Mouse (Mus musculus): ENCODE measurements around the gene Pdcd11.

The Pdcd11 gene

DNA sequence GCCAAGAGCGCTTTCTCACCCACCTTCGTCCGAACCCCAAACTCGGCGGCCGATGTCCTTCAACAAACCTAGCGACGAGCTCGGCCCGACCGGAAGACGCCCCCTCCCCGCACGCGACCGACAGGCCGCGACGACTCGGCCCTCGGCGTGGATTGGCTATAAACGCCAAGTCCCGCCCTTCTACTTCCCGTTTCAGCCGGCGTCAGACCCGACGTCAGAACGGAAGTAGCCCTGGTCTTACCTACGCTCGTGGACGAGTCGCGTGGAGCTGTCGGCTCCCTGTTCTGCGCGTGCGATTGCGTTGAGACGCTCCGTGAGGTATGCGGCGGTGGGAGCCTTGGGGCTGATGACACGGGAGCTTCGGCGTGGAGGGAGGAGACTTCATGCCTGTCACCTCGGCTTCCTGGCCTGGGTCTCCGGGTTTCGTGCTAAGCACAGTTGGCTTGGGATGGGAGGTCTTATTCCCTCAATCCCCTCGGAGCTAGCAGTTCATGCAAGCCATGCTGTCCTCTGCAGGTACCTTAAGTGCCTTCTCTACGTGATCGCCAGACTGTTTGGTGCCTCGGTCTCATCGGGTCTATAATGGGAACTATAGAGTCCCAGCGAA, at the start of gene Pdcd11, which contains the start of gene Usmg5:
TSS of gene Pdcd11 (plus strand) at position 219 of the 607 bp plus-strand sequence.
TSS of gene Usmg5 (minus strand) at position 98 of the 607 bp plus-strand sequence.
- DNase-seq, result peak; percentile 95 to 96

DNA sequence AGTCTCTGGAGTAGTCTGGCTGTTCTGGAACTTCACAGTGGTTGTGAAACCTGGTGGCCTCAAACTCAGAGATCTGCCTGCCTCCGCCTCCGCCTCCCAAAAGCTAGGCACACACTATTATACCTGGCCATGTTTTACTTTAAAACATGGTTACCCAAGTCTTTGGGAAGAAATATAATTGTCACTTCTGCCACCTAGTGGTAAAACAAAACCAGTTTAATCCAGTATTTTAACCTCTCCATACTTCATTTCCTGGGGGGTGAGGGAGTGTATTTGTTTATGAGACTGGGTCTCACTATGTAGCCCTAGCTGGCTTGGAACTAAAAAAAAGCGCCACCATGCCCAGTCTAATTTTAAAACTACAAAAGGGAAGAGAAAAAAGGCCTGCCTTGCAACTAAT, 47.0 kb upstream of the Pdcd11 start:
- DNase-seq, result no peak

DNA sequence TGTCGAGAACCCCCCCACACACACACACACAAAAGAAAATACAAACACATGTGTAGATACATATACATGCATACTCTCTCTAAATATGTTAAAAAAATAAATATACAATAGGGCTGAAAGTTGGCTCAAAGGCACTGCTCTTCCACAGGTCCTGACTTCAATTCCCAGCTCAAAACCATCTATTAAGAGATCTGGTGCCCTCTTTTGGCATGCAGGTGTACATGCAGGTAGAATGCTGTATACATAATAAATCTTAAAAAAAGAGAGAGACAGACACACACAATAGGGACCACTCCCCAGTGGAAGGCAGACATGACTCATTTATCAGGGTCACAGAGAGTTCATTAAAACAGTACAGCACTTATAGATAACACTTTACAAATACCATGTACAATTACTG, 44.2 kb upstream of the Pdcd11 start:
- no peak for DNase-seq

DNA sequence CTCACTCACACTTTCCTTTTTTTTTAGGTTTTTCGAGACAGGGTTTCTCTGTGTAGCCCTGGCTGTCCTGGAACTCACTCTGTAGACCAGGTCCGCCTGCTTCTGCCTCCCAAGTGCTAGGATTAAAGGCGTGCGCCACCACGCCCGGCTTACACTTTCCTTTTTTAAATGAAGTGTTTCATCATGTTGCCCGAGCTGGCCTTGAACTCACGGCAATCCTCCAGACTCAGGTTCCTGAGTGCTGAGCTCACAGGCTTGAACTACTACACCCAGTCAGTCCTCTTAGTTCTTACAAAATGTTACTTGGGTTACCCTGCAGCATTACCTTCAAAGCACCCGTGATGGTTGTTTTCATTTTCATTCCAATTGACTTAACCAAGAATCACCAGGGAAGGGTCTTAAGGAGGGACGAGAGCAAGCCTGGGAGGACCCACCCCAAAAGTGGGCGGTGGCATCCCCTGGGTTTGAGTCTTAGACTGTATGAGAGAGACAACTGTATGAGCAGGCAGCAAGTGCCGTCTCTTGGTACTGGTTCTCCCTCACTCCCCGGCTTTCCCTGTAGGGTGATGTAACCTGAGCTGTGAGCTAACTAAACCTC, 43.2 kb upstream of the Pdcd11 start:
- no peak for DNase-seq

DNA sequence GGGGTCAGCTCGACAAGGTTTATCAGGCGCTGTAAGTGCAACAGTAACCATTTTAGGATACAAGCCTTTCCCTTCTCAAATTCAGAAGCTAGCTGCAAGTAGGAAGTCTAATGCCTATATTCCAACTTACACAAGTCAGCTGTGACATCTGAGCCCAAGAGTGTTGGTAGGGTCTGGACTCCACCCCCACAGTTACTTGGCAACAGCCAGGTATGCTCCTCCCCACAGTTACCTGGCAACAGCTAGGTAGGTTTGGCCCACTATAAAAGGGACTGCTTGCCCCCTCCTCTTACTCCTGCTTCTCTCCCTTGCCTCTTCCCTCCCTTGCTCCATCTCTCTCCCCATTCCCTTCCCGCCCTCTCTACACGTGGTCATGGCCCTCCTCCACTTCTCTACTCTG, 41.5 kb upstream of the Pdcd11 start:
- no peak for DNase-seq

DNA sequence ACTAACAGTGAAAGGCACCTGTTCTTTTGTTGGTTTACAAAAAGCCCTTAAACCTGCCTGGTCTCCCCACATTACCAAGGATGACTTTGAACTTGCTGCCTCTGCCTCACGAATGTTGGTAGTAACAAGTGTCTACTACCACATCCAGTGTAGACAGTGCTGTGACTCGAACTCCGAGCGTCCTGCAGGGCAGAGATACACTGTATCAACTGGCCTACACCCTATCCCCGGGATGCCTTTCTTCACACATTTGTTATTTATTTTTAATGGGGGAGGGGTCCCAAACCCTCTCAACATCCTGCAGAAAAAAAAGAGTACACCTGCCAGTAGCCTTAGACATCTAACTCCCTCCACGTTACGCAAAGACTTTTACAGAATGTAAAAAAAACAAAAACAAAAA, 40.7 kb upstream of the Pdcd11 start:
- DNase-seq, result no peak

DNA sequence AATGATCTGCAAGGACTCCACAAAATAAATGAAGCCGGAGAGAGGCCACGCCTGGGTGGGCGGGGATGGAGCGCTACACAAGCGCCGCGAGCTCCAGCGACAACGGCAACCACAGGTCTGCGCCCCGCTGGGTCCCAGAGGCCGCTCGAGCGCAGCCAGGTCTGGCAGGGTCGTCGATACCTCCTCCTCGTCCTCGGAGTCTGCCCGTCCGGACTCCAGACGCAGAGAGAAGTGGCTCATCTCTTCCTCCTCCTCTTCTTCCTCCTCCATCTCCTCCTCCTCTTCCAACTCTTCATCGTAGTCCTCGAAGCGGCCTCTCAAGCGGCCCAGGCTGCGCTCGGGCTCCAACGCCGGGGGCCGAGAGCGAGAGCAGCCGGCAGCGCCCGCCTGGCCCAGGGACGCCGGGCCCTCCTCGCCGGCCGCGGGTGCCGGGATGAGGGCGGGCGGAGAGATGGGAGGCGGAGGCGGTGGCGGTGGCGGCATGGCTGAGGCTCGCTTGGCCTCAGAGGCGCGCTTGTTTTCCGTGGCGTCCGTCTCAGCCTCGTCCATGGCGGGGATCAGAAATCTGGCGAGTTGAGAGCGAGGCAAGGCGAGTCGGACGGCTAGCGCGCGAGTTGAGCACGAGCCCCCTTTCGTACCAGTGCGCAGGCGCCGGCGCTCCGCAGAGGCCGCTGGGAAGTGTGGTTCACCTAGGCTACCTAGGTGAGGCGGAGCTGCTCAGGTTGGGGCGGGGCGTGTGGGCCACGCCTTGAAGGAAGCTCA, 40.1 kb upstream of the Pdcd11 start, which contains the start of gene Pcgf6:
TSS of gene Pcgf6 (minus strand) at position 636 of the 762 bp plus-strand sequence.
- peak; percentile 86 to 87 for DNase-seq

DNA sequence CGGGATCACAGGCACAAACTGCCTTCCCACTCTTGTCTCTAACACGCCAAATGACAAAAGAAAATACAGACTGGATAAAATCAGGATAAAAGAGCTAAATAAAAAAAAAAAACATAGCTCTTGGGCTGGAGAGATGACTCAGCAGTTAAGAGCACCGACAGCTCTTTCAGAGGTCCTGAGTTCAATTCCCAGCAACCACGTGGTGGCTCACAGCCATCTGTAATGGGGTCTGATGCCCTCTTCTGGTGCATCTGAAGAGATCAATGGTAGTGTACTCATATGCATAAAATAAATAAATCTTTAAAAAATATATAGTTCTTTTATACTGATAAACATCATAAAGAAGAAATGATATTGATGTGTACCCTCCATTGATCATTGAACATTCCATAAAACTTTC, 37.6 kb upstream of the Pdcd11 start:
- no peak for DNase-seq

DNA sequence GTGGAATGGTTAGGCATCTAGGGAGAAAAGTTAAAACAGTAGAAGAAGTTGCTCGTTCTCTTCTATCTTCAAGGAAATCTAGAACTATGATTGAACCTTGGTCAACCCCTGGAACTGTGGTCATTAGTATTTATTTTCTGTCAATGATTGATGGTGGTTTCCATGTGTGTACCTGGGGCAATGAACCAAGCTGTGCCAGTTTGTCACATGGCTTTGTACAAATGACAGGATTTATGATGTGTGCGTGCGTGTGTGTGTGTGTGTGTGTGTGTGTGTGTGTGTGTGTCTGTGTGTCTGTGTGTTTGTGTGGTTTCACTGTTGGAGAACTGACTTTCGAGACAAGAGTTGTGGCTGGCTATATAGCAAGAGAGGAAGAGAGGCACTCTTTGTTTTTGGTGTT, 37.1 kb upstream of the Pdcd11 start:
- DNase-seq, result peak; percentile 62 to 83

DNA sequence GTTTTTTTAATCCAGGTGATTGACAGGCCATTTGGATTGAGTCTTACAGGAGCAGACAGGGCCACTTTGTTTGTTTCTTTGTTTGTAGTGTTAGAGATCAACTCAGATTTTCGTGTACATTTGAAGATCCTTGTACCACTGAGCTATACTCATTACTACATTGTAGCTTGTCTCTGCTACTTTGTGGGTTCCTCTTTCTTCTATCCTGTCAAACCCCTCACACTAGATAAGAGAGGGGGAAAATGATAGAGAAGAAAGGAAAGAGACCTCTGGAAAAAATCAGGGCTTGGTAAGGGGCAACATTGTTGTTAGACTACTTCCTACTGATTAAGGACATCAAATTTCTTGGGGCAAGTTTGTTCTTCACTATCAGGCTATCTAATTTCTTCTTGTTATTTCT, 32.9 kb upstream of the Pdcd11 start:
- no peak for DNase-seq

DNA sequence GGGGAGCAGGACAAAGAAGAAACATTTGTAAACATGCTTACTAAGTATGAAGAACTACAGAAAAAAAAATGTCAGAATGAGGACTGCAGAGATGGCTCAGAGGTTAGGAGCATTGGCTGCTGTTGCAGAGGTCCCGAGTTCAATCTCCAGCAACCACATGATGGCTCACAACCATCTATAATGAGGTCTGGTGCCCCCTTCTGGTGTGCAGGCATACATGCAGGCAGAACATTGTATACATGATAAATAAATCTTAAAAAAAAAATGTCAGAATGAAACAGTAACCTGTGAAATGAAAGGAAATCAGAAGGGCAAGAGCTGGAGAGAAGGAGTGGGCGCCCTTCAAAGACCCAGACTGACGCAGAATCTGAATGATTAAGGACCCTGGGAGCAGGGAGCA, 24.7 kb upstream of the Pdcd11 start:
- DNase-seq, result no peak

DNA sequence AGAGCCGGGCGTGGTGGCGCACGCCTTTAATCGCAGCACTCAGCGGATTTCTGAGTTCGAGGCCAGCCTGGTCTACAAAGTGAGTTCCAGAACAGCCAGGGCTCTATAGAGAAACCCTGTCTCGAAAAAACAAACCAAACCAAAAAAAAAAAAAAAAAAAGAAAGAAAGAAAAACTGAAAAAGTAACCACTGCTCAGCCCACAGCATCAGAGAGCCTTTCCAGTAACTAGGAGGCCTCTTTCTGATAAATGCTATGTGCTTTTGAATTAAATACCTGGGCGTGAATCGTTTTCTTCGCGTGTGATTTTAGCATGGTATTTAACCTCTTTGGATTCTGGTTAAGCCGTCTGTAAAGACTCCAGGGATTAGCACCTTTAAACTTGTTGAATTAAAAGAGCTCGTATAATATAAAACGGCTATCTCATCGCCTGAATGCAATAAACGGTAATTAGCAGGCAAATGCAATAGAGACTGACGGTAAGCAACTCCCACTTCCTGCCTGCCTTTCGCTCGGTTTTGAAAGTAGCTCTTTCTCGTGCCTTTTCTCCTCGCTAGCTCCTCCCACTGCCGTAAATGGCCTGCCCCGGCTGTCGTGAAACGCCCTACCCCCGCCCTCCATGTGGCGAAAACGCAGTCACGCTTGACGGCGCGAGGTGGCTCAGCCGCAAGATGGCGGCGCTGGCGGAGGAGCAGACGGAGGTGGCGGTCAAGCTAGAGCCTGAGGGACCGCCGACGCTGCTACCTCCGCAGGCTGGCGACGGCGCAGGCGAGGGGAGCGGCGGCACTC, 23.3 kb upstream of the Pdcd11 start, which contains the start of gene Taf5:
TSS of gene Taf5 (plus strand) at position 651 of the 787 bp plus-strand sequence.
- DNase-seq, result peak; percentile 96 to 98

DNA sequence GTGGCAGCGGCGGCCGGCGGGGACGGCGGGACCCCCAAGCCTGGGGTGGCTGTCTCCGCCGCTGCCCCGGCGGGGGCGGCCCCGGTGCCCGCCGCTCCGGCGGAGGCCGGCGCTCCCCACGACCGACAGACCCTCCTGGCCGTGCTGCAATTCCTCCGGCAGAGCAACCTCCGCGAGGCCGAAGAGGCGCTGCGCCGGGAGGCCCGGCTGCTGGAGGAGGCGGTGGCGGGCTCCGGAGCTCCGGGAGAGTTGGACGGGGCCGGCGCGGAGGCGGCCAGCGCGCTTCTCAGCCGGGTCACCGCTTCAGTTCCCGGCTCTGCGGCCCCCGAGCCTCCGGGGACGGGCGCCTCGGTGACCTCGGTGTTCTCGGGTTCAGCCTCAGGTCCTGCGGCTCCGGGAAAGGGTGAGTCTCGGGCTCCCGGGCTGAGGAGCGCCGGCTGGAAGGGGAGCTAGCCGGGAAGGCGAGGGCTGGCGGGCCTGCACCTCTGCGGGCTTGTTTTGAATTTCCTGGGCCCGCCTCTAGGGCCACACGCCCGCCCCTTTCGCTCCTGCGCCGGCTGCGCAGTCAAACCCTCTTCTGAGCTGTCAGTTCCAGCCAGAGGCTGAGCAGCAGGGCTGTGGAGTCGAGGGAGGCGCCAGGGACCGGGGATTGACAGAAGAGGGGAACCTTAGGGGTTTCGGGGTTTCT, 22.5 kb upstream of the Pdcd11 start:
- DNase-seq, result peak; percentile 85 to 88

DNA sequence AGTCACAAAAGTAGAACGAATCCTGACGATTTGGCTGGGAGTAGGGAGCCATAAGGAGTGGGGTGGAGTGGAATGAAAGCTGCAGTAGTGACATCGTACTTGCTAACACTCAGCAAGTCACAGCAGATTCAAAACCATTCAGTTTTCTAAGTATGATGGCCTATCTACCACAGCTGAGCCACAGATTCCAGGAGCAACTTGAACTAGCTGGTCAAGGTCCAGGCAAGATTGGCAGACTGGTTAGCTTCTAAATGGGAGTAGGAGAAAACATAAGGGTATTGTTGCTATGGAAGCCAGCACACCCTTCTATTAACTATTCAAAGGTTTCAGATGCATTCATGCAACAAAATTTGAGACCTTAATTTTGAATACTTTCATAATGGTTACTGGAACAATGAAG, 2.3 kb upstream of the Pdcd11 start:
- peak; percentile 51 to 66 for DNase-seq

DNA sequence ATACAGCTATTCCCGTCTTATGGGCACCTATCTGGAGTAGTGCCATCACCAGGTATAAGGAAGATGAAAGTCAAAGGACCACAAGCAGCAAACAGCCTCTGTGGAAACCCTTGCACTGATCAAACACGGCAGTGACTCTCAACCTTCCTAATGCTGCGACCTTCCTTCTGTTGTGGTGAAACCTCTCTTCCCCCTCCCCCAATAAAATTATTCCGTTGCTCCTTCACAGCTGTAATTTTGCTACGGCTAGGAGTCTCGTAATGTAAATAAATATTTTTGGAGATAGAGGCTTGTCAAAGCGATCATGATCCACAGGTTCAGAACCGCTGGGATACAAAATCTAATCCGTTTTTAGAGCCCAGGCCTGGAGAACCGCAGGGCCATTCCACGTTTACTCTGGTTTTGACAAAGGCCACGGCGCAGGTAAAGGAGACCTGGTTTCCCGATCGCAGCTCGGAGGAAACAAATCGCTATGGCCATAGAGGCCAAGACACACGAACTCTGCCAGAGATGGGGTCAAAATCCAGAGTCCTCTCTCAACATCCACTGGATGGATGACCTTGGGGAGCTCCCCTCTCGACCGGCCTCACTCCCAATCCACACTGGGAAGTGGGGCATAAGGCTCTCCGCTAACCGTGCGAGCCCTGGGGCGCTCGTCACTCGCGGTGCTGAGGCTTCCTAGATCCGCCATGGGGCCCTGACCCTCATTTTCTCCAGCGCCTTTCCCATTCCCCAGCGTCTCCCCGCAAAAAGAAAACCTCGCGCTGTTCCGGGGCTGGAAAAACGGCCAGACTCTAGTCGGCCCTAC, 646 bp upstream of the Pdcd11 start:
- peak; percentile 47 for DNase-seq

DNA sequence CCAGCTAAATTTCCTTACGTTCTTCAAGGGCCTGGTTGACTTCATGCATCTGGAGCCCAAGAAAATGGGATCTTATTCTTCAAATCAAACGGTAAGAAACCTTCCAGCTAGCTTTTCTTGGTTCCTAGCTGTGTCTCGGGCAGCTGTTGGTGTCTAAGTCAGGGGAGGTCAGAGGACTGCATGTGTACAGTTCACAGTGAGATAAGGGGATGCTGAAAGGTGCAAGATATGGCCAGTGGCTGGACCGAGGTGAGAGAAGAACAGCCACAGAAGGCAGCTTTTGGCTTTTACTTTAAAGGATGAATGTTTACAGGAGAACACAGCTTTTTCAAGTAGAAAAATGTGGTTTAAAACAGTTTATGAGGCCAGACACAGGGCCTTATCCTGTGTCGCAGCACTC, 10.5 kb downstream of the Pdcd11 start:
- no peak for DNase-seq

DNA sequence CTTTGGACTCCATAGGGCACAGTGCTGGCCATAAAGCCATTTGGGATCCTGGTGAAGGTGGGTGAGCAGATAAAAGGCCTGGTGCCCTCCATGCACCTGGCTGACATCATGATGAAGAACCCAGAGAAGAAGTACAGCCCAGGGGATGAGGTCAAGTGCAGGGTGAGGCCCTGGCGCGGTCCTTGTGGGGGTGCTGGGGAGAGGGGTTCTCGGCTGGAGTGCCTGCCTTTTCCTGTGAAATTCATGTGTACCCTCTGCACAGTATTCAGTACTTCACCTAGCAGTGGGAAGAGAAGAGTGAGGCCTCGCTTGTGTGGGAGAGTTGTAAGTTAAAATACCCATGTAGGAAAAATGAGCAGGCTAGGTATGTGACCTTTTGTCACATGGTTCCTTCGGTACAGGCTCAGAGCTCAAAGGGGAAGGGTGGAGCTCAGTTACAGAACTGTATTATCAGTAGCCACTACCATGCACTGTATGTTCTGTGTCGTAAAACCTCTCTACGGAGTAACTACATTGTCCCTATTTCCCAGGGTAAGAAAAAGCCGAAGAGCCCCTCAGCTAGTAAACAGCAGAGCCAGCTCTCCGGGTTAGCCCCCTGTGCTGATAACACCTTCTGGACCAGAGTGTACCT, 14.2 kb downstream of the Pdcd11 start:
- DNase-seq, result no peak

DNA sequence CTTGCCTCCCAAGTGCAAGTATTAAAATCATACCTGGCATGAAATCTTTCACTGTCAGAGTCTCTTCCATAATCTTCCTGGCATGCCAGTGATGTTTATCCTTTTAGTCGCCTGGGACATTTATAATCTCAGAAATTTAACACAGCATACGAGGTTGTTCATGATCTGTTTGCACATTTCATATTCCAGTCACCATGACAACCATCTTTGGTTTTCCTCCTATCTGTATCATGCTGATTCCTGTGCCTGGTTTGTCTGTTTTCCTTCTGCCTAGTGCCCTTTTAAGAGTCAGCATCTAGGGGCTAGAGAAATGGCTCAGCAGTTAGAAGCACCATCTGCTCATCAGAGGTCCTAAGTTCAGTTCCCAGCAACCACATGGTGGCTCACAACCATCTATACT, 28.1 kb downstream of the Pdcd11 start:
- DNase-seq, result no peak

DNA sequence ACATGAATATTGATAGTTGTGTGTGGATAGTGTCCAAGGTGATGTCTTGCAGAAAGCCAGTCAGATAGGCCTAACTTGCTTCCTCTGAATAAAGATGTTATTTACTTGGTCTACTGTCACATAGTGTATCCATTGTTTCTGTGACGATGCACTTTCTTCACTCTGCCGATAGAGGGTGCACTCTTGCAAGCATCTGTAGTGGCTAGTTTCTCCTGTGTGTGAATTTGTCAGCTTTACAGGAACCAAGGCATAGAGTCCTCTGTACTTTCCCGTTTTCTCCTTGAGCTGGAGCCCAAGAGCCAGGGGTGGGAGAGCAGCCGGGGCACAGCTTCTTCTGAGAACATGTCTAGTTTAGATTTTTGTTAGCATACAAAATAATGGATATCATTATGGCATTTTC, 30.5 kb downstream of the Pdcd11 start:
- DNase-seq, result no peak

DNA sequence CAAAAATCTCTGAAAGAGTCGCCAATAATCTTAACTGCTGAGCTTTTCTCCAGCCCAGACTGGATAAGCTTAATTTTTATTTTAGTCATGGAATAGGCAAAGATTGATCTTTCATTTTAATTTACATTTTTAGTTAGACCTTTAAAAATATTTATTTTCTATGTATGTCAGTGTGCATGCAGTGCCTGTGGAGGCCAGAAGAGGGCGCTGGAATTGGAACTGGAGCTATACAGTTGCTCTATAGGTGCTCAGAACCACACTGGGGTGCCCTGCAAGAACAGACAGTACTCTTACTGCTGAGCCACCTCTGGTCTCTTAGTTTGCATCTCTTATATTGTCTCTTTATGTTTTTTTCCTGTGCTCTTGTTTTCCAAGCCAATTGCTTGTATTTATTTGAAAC, 32.2 kb downstream of the Pdcd11 start:
- DNase-seq, result peak in 1 of 2 experiments; percentile 19

DNA sequence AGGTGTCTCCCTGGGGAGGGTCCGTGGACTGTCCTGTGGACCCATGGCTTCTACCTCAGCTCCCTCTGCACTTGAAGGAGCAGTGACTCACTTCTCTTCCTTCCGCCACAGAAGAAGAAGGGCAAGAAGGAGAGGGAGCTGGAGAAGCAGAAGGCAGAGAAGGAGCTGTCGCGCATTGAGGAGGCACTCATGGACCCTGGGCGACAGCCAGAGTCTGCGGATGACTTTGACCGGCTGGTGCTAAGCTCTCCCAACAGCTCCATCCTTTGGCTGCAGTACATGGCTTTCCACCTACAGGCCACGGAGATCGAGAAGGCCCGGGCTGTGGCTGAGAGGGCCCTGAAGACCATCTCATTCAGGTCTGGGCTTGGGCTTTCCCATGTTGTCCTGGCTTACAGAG, 37.6 kb downstream of the Pdcd11 start:
- no peak for DNase-seq

All from kidney, adult 8-10 months (tissue).